ENCODE assay signal across 12 mouse cellular contexts in genomic region chr9:71270205-71270604, GRCm38 (mm10).
"Had no signal": no experiment of that assay in that cellular context is flagged by ENCODE, and none has a peak within 500 bp of the region (broad histone marks: within the 10 kb centered on the region; RNA-seq: fewer than 3 reads in every experiment).

No protein-coding gene starts in this region.

- H3K4me2 ChIP-seq: kidney, embryonic 15.5 days; liver, embryonic 13.5 days; lung, embryonic 15.5 days; midbrain, embryonic 11.5 days had no signal

- H3K27me3 ChIP-seq: kidney, embryonic 15.5 days; liver, embryonic 13.5 days had no signal

- DNase-seq: kidney, postnatal 10 days; layer of hippocampus, postnatal 36 days; liver, embryonic 13.5 days; lung, postnatal 36 days; midbrain, embryonic 14.5 days; thymus, adult 18-20 months; thymus, postnatal 36 days had no signal

- ATAC-seq: intestine, postnatal 0 days had no signal

- H3K4me3 ChIP-seq: kidney, embryonic 15.5 days; left cerebral cortex, adult 2 months; liver, embryonic 13.5 days; lung, embryonic 15.5 days had no signal

- H3K27ac ChIP-seq: kidney, embryonic 15.5 days; left cerebral cortex, adult 2 months; liver, embryonic 13.5 days; lung, embryonic 15.5 days had no signal

- H3K9ac ChIP-seq: kidney, embryonic 15.5 days; liver, embryonic 13.5 days; lung, embryonic 15.5 days had no signal

- H3K4me1 ChIP-seq: kidney, embryonic 15.5 days; liver, embryonic 13.5 days; lung, embryonic 15.5 days had no signal

- H3K36me3 ChIP-seq: liver, embryonic 13.5 days; lung, embryonic 15.5 days had no signal

- H3K9me3 ChIP-seq: kidney, embryonic 15.5 days; liver, embryonic 13.5 days; lung, embryonic 15.5 days had no signal
